Mouse (Mus musculus) bone marrow, adult 2 months (tissue): ENCODE data around the gene Gla. TPM values are rescaled to one million over a fixed set of nuclear protein-coding genes. Genes with fewer than 3 reads are reported as not detected.

Experiments
- H3K27ac ChIP-seq: fragments of 200-500 bp; 2 replicates; pipeline ENCODE4 v1.5.1; 2012; ENCODE audit warnings: low read depth, mild to moderate bottlenecking, control low read depth, inconsistent platforms, low read length; ENCODE audit not compliant: control insufficient read depth, poor library complexity, insufficient read depth
- H3K4me1 ChIP-seq: fragments of 200-500 bp; 2 replicates; pipeline ENCODE4 v1.6.1; 2011; ENCODE audit warnings: low read length; ENCODE audit not compliant: control insufficient read depth, insufficient read depth
- H3K4me3 ChIP-seq: fragments of 200-500 bp; replicated peaks from 2 replicates; pipeline ENCODE3; 2011; ENCODE audit warnings: mild to moderate bottlenecking, low read depth, low read length, control low read depth; ENCODE audit not compliant: control insufficient read depth
- CTCF ChIP-seq: fragments of 200-500 bp; IDR thresholded peaks from 2 replicates; pipeline ENCODE4 v1.5.1; 2011; ENCODE audit warnings: low read length, control low read depth; ENCODE audit not compliant: control insufficient read depth, insufficient read depth
- POLR2A ChIP-seq: fragments of 200-500 bp; IDR thresholded peaks from 2 replicates; pipeline ENCODE4 v1.6.1; 2011; ENCODE audit warnings: low read depth, mild to moderate bottlenecking, control low read depth, low read length, borderline replicate concordance; ENCODE audit not compliant: control insufficient read depth
- WGBS: fragments of 180-500 bp; shearing (Covaris S2); methylation state at CpG from one replicate; pipeline ENCODE4 v1.1.7; 2018; 5-methylcytosine and 5-hydroxymethylcytosine counted together
- polyA plus RNA-seq: library from polyadenylated mRNA; stranded (reverse); fragments of >200 nt; gene quantifications from 2 replicates; pipeline ENCODE4 v1.2.4, GENCODE M21; 2011; ENCODE audit warnings: low replicate concordance; ENCODE audit not compliant: missing spikeins, insufficient read depth, insufficient read length

The Gla gene
- 1.5 and 6.8 TPM in 2 replicates for polyA plus RNA-seq

- H3K4me3 ChIP-seq = peak within 1 kb of the TSS; percentile 86
- TF ChIP-seq CTCF (no peak), POLR2A (no peak)
- no peaks in the 10 kb centered on the region; the same call in 1 of the 2 replicates for H3K4me1 ChIP-seq
- 19% methylated on average over 33 of the region's 33 CpGs for WGBS
- H3K27ac ChIP-seq = peak within 1 kb of the TSS; percentile 93
Observed at GRCm38 (mm10) chrX:134600659-134601379, at the start of gene Gla, which contains the start of gene Hnrnph2. Gene Gla, minus strand, starts transcription at chrX:134601125. Gene Hnrnph2, plus strand, starts transcription at chrX:134601179.

- Histone ChIP-seq H3K4me1 (no peaks in the 10 kb centered on the region), H3K27ac (no peak overlapping the region), H3K4me3 (no peak overlapping the region)
- WGBS = 14% methylated on average over 11 of the region's 11 CpGs
- TF ChIP-seq CTCF (no peak), POLR2A (no peak)
Observed at GRCm38 (mm10) chrX:134648031-134648692, 47.2 kb upstream of the Gla start.

GRCm38 (mm10) chrX:134647421-134647820 is 46.5 kb upstream of the Gla start:
- WGBS = 57% methylated on average over 8 of the region's 8 CpGs

GRCm38 (mm10) chrX:134646338-134646737 is 45.4 kb upstream of the Gla start:
- no peak overlapping the region for H3K27ac ChIP-seq
- TF ChIP-seq POLR2A (no peak), CTCF (no peak)
- no peak overlapping the region for H3K4me3 ChIP-seq
- H3K4me1 ChIP-seq = no peaks in the 10 kb centered on the region
- WGBS = 65% methylated on average over 1 of the region's 1 CpGs

More at GRCm38 (mm10) chrX:134647421-134647820, 46.5 kb upstream of the Gla start:
- H3K4me1 ChIP-seq = no peaks in the 10 kb centered on the region
- H3K27ac ChIP-seq = no peak overlapping the region
- TF ChIP-seq CTCF (no peak), POLR2A (no peak)
- H3K4me3 ChIP-seq = no peak overlapping the region

GRCm38 (mm10) chrX:134641000-134641760 is 40.3 kb upstream of the Gla start:
- H3K4me3 ChIP-seq = no peak overlapping the region
- no peak overlapping the region for H3K27ac ChIP-seq
- no peaks in the 10 kb centered on the region for H3K4me1 ChIP-seq
- WGBS = 17% methylated on average over 10 of the region's 10 CpGs
- TF ChIP-seq CTCF (no peak), POLR2A (no peak)

- WGBS = 58% methylated on average over 3 of the region's 3 CpGs
Observed at GRCm38 (mm10) chrX:134635860-134636259, 34.9 kb upstream of the Gla start.

GRCm38 (mm10) chrX:134635111-134635510 is 34.2 kb upstream of the Gla start:
- Histone ChIP-seq H3K4me3 (no peak overlapping the region), H3K27ac (no peak overlapping the region), H3K4me1 (no peaks in the 10 kb centered on the region)
- 49% methylated on average over 3 of the region's 3 CpGs for WGBS
- TF ChIP-seq CTCF (no peak), POLR2A (no peak)

More at GRCm38 (mm10) chrX:134635860-134636259, 34.9 kb upstream of the Gla start:
- Histone ChIP-seq H3K27ac (no peak overlapping the region), H3K4me1 (no peaks in the 10 kb centered on the region), H3K4me3 (no peak overlapping the region)
- no peak for TF ChIP-seq CTCF
- no peak for TF ChIP-seq POLR2A

GRCm38 (mm10) chrX:134632710-134633109 is 31.8 kb upstream of the Gla start:
- Histone ChIP-seq H3K27ac (no peak overlapping the region), H3K4me1 (no peaks in the 10 kb centered on the region), H3K4me3 (no peak overlapping the region)
- WGBS = 62% methylated on average over 5 of the region's 5 CpGs
- no peak for TF ChIP-seq POLR2A
- TF ChIP-seq CTCF = no peak
